Mouse (Mus musculus) MN1 (cell line): ENCODE results near the gene Rxrg.

Experiments
- DNase-seq: peaks from one replicate; pipeline ENCODE4 v3.0.0-alpha.2; 2016; ENCODE audit warnings: low spot score

Rxrg gene

DNA sequence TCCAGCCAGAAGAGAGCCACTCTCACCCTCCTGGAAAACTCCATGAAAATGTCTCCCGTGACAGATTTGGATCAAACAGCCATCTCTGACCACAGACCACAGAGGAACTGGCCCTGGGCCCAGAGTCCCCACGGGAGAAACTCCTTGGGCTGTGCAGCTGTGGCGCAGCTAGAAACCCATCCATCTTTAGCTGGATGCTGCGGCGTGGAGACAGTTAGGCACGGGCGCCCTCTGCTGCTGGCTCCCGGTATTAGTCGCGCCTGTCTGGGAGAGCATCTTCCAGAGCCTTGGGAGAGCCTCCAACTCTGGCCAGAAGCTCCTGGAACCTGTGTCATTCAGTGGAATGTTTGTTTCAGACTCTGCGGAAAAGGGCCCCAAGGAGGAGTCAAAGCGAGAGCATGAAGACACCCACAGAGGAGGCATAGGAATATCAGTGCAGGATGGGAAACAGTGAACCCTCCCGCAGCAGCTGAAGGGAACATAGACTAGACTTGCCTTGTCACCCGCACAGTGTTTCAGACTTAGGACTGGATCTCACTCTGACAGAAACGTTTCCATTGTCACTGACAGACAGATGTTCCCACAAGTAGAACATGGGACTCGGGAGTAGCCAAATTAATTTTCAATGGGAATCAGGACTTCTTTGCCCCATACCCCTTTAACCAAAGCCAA, 46.8 kb downstream of the Rxrg start:
- peak; percentile 62 for DNase-seq

DNA sequence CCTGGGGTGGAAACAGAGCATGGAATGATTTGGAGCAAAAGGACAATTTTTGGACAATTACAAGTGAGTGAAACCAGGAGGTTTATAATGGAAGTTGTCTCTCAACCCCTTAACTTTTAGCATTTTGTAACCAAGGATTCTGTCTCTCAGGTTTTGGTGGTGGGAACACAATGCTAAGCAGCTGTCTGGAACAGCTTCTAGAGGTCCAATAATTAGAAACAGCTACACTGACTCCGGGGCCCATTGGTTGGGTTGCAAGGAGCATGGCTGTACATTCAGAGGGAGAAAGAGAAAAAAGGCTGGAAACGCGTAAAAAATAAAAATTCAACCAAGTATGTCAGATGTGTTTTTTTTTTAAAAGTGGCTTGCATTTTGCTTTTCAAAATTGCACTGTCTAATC, 50.5 kb downstream of the Rxrg start:
- DNase-seq = no peak

DNA sequence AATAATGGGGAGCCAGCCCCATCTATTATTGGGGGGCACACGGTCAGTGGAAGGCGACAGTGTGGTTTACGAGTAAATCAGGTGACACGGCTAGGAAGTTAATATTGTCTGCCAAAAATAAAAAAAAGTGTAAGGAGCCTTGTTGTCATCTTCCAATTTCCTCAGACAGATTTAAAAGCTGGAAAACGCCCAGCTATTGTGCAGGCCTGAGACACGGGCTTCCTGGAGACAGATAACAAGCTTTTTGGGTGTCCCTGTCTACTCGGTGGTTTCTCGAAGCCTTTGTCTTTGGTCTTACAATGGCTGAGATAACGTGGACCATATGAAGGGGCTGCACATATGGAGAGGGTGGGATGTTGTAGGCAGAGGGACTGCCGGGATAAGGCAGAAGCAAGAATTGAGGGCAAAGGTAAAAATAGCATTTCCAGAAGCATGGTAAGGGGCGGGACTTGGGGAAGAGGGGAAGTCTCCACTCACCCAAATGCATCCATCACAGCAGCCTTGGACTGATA, 51.0 kb downstream of the Rxrg start:
- no peak for DNase-seq

DNA sequence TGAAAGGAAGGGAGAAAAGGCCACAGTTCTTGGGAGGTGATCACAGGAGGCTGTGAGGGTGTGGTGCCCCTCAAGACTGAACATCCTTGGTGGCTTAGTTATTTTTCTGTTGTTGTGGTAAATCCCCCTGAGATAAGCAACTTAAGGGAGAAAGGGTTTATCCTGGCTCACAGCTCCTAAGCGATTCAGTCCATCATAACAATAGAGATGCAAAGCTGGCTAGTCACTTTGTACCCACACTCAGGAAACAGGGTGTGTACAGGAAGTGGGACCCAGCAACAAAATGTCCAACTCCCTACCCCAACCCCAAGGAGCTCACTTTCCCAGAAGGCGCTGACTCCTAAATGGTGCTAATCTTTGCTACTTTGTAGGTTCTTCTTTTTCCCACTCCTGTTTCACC, 54.2 kb downstream of the Rxrg start:
- no peak for DNase-seq

DNA sequence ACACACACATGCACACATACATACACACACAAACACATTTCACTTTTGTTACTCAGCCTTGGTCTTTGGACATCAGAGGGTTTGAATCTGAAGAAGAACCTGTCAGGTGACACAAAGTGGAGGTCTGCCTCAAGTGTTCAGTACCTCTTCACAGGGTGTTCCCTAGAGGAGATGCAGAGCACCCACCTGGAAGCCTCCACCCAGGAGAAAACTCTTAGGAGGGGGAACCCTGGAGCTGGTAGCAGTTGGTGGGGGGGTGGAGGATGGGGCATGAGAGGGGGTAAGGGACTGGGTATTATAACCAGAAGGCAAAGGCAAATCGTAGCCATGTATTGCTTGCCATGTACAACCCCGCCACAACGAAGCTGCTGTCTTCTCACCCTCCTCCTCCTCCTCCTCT, 60.9 kb downstream of the Rxrg start:
- DNase-seq = no peak

DNA sequence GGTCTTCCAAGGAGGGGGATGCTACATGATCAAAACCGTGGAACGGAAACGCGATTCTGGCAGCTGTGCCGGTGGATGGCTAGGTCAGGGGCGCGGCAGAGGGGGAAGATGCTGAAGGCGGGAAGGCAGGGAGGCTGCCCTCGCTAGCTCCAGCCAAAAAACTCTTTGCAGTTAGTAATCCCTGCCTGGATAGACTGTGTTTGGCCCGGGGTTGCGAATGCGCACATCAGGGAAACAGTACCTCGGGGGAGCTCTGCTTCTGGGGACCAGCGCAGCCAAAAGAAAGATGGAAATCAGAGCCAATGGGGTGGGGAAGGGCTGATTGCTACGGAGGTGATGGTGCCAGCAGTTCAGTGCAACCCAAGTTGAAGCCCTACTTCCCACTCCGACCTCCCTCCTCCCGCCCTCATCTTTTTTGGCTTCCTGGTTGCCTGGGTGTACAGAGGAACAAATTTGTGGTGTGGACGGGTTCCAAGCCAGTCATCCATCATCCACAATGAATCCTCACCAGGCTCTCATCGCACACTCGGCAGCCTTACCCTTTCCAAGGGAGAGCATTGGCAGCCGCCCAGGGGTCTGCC, 62.4 kb downstream of the Rxrg start:
- no peak for DNase-seq

DNA sequence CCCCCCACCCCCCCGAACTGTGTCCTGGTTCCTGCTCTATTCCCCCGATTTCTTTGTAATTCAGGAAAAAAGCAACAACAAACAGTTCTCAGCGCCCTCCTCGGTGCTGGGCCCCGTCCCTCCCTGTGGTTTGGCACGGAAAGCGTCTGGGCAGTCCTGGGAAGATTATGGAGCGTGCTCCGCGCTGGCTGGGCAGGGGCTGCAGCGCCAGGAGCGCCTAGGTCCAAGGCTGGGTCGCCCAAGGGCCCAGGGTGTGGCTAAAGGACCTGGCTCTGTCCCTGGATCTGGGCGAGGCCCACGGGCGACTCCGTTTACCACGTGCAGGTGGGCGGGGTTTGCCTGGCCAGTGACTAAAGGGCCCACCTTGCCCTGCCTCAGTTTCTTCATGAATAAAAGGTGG, 62.9 kb downstream of the Rxrg start:
- DNase-seq = no peak

DNA sequence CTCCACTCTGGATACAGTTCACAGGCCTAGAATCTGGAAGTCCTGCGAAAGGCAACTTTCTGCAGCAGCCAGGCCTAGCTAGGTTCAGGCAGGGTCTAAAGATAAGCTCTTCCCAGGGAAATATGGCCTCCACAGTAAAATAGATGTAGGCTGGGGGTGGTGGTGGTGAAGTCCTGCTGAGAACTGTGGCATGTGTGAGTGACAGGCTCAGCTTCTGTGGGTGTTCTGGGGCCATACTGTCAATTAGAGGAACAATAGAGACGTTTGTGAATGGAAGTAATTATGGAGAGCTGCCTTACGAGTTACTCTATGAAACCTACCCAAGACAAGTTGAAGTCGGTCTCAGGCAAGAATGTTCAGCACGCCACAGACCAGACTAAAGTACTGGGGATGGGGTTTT, 65.0 kb downstream of the Rxrg start:
- no peak for DNase-seq

DNA sequence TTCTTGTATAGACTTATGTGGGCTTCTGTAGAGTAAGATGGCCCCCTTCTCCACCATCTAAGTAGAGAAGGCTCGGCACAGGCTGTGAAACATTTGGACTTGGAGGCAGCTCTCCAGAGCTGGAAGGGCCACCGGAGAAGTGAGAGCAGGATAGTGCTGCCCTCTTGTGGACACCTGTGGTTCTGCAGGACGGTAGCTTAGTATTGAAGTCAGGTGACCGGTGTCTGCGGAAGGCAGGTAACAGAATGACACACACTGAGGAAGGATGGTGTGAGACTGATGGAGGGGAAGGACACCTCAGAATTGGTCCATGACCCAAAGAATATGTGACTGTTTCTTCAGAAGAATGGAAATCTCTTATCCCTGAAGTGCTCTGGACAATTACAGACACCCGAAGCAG, 71.6 kb downstream of the Rxrg start:
- DNase-seq = no peak

DNA sequence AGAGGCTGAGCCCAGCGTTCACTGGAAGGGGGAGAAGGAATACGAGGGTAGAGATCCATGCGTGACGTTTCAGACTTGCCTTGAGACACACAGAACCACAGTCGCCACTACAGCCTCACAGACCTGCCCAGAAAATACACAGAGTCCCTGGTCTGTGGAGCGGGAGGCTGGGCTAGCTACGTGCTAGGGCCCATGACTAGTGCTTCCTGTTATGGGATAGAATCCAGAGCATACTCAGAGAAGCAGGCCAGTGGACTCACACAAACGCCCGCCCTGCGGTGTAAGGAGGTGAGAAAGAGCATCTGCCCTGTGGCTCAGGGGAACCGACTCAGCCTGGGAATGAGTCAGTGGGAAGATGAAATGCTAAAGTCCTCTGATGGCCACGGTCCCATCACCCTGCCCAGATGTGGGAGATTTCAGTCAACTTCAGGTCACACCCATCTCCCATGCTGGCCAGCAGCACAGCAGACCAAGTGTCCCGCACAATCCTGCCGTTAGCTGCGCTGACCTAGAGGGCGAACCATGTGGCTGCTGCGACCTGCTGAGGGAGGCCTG, 74.3 kb downstream of the Rxrg start:
- DNase-seq = no peak

DNA sequence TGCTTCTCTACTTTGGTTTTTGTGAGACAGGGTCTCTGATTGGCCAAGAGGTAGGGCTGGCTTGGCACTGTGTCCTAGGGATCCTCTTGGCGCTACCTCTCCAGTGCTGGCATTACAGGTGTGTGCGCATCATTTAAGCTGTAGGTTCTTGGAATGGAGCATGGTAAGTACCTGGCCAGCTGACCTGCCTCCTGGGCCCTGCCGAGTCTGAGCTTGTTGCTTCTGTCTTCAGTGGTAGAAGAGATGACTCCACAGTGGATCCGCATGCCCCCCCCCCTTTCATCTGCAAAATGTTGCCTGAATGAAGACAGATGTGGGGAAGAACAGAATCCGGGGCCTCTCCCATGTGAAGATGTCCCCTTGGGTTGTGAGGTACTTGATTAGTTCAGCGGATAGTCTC, 80.9 kb downstream of the Rxrg start:
- DNase-seq = no peak

DNA sequence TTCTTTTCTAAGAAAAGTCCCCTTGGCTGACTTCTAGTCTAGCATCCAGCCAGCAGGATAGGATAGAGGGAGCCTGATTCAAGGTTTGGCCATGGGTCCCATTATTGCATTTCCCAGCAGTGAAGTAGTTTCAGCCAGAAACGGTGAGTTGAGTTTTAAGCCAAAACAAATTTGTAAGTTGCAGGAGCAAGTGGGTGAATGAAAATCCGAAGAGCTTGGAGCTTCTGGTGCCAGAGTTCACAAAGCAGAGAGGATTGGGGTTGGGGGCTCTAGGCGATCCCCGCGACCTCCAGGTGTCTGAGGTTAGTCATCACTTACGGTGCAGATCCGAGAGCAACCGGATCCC, 89.8 kb downstream of the Rxrg start:
- DNase-seq = no peak

DNA sequence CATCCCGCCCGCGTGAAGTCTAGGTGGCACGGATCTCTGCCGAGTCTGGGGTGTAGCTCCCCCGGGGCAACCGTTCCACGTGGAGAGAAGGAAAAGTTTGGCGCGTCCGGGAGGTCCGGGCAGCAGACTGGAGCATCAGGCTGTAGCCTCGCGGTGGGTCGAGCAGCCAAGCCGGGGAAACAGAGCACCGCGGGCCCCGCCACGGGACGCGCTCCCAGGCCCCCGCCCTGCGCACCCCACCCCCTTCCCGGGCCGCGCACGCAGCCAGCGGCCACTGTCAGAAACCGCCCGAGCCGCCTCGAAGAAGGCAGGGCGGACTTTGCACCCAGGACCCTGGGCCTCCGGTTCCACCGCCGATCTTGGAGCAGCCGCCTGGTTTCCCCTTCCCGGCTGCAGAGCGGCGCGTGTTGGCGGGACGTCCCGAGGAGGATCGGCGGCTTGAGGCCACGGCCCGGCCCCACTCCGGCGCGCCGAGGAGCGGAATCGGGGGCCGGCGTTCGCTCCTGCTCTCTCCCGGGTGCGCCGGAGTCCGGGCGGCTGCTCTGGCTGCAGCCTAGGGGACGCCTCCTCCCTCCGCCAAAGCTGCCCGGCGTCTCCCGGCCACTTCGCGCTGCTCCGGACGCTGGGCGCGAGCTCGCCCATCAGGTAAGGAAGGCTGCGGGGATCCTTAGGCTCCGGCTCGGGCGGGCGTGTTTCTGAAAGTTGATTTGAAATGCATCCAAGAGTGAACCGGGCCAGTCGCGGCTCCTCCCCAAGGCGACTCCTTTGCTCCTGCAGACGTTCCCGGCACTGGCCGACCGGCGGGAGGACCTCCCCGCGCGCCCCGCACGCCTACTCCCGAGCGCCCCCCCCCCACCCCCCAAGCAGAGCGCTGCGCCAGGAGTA, 90.4 kb downstream of the Rxrg start:
- DNase-seq = no peak

DNA sequence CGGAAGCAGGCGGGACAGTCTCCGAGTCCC, 90.9 kb downstream of the Rxrg start, which contains the start of gene Lmx1a:
TSS of gene Lmx1a (plus strand) at position 6 of the 30 bp plus-strand sequence.
- DNase-seq = no peak
